Mouse (Mus musculus) ES-Bruce4 (cell line): ENCODE data around the gene Ptpn3. TPM values are rescaled to one million over a fixed set of nuclear protein-coding genes. Genes with fewer than 3 reads are reported as not detected.

Experiments
- H3K27ac ChIP-seq: 2 replicates; pipeline ENCODE4 v1.5.1; 2012; ENCODE audit warnings: low read length, inconsistent platforms; ENCODE audit not compliant: insufficient read depth
- H3K27me3 ChIP-seq: 2 replicates; pipeline ENCODE4 v1.6.1; 2012; ENCODE audit warnings: mild to moderate bottlenecking, low read length, inconsistent platforms; ENCODE audit not compliant: control insufficient read depth, poor library complexity, insufficient read depth, severe bottlenecking
- H3K36me3 ChIP-seq: 2 replicates; pipeline ENCODE4 v1.6.1; 2012; ENCODE audit warnings: inconsistent platforms, mild to moderate bottlenecking, low read length, moderate library complexity; ENCODE audit not compliant: control insufficient read depth, poor library complexity, insufficient read depth, severe bottlenecking
- H3K4me1 ChIP-seq: one replicate; pipeline ENCODE4 v1.8.1; 2011; ENCODE audit warnings: low read length; ENCODE audit not compliant: control insufficient read depth, insufficient read depth
- H3K4me3 ChIP-seq: 2 replicates; pipeline ENCODE4 v1.5.1; 2011; ENCODE audit warnings: low read depth, mild to moderate bottlenecking, low read length
- H3K9ac ChIP-seq: 2 replicates; pipeline ENCODE4 v1.6.1; 2012; ENCODE audit warnings: low read depth, mild to moderate bottlenecking, inconsistent platforms; ENCODE audit not compliant: poor library complexity, severe bottlenecking
- H3K9me3 ChIP-seq: replicated peaks from 2 replicates; pipeline ENCODE4 v1.6.1; 2012; ENCODE audit warnings: mild to moderate bottlenecking, low read length, inconsistent platforms; ENCODE audit not compliant: control insufficient read depth, poor library complexity, insufficient read depth, severe bottlenecking
- CTCF ChIP-seq: IDR thresholded peaks from one replicate; pipeline ENCODE4 v1.8.1; 2011; ENCODE audit warnings: low read depth, low read length
- EP300 ChIP-seq: IDR thresholded peaks from 2 replicates; pipeline ENCODE4 v1.6.1; 2011; ENCODE audit warnings: low read depth, low read length; ENCODE audit not compliant: insufficient read depth
- POLR2A ChIP-seq: IDR thresholded peaks from one replicate; pipeline ENCODE4 v1.8.1; 2011; ENCODE audit warnings: low read length; ENCODE audit not compliant: insufficient read depth
- polyA plus RNA-seq: library from polyadenylated mRNA; stranded (reverse); fragments of >200 nt; gene quantifications from 2 replicates; pipeline ENCODE4 v1.2.4, GENCODE M21; 2011; ENCODE audit warnings: low read depth; ENCODE audit not compliant: missing spikeins, insufficient read depth, insufficient read length

Ptpn3 gene
- polyA plus RNA-seq, 1 experiment, result 30.6 TPM

DNA sequence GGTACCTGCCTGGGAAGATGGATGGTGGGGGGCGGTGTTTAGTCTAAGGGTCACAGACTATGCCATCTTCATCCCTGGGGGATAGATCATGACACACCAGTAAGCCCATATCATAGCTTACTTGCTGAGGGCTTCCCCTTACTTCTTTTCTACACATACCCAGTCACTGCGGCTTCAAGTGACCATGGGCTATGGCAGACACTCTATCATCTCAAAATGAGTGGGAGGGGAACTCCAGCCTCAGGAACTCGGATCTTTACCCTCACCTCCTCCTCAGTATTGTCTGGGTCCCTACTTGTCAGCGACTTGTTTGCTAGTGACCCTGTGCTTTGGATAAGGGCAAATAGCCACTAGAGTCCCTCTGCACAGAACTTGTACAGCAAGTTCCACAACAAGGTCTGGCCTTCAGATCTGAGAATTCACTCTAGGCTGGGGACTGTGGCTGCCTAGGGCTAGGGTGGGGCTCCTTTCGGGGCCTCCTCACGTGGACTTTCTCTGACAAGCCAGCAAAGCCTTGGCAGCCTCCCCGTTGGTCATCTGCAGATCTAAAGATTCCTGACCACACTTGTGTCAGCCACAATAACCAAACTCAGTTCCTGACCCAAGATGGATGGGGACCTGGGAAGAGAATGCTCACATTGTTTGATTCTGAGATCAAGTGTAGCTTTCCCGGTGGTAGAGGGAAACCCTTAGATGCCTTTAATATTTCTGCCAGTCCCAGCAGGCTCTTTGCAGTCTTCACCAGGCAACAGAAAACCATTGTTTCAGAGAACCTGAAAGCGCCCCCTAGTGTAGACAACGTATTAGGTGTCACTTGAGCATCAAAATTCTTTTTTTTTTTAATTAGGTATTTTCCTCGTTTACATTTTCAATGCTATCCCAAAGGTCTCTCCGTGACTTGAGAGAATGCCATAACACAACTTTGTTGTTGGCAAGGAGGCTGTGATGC is 134.4 kb downstream of the Ptpn3 start:
- TF ChIP-seq POLR2A (no peak), EP300 (no peak), CTCF (no peak)
- Histone ChIP-seq H3K27ac (no peak overlapping the region), H3K4me1 (peaks cover 7% of the 10 kb centered on the region), H3K36me3 (no peaks in the 10 kb centered on the region), H3K9ac (no peak overlapping the region), H3K27me3 (no peaks in the 10 kb centered on the region), H3K4me3 (no peak overlapping the region), H3K9me3 (no peaks in the 10 kb centered on the region)

DNA sequence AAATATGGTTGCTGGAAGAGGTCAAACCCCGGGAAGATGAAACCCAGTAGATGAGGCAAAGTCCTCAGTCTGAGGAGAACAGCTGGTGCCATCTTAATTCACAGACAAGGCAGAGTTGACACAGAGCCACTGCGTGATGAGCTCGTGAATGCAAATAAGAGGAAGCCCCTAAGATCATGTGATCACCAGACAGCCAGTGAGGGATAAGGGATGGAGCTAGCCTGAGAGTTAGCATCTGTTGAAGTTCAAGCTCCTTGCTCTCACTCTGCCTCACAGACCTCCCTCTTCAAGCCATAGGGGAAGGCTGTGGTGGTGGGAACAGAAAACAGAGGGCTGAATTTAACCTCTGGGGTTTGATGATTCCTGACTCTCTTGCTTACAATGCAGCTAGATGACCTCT is 136.0 kb downstream of the Ptpn3 start:
- H3K4me1 ChIP-seq, result peaks cover 7% of the 10 kb centered on the region
- H3K4me3 ChIP-seq, result no peak overlapping the region
- H3K27ac ChIP-seq, result no peak overlapping the region
- H3K27me3 ChIP-seq, result no peaks in the 10 kb centered on the region
- H3K9me3 ChIP-seq, result no peaks in the 10 kb centered on the region
- H3K9ac ChIP-seq, result no peak overlapping the region
- H3K36me3 ChIP-seq, result no peaks in the 10 kb centered on the region
- TF ChIP-seq CTCF (no peak), EP300 (no peak)

GRCm38 (mm10) chr4:57164578-57165210 is 136.9 kb downstream of the Ptpn3 start:
- no peaks in the 10 kb centered on the region for H3K9me3 ChIP-seq
- no peaks in the 10 kb centered on the region for H3K27me3 ChIP-seq
- H3K4me3 ChIP-seq, result no peak overlapping the region
- no peak overlapping the region for H3K27ac ChIP-seq
- no peak overlapping the region for H3K9ac ChIP-seq
- no peak for TF ChIP-seq EP300
- no peak for TF ChIP-seq POLR2A
- no peak for TF ChIP-seq CTCF
- no peaks in the 10 kb centered on the region for H3K36me3 ChIP-seq
- H3K4me1 ChIP-seq, result peaks cover 7% of the 10 kb centered on the region

GRCm38 (mm10) chr4:57162789-57163722 is 138.6 kb downstream of the Ptpn3 start:
- TF ChIP-seq POLR2A (no peak), CTCF (no peak), EP300 (no peak)
- Histone ChIP-seq H3K9ac (no peak overlapping the region), H3K4me3 (no peak overlapping the region), H3K9me3 (no peaks in the 10 kb centered on the region), H3K27me3 (no peaks in the 10 kb centered on the region), H3K36me3 (no peaks in the 10 kb centered on the region), H3K27ac (no peak overlapping the region), H3K4me1 (peaks cover 7% of the 10 kb centered on the region)

DNA sequence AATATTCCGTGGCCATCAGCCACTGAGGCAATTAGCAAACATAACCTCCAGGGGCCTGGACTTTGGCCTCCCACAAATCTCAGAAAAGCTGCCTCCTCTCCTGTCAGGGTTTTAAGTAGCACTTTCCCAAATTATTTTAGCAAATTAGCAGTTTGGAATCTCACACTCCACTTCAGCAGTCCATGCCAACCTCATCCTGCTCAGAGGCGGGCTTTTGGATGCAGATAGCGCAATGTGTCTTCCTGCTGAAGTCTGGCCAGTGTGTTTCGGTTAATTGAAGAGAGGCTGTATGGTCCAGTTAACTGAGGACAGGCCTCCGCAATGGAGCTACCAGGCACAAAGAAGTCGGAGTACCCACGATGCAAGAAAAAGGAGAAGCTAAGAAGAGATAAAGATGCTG is 141.1 kb downstream of the Ptpn3 start:
- H3K4me1 ChIP-seq, result peaks cover 5% of the 10 kb centered on the region
- H3K27me3 ChIP-seq, result no peaks in the 10 kb centered on the region
- no peak overlapping the region for H3K9ac ChIP-seq
- no peak overlapping the region for H3K4me3 ChIP-seq
- no peaks in the 10 kb centered on the region for H3K36me3 ChIP-seq
- no peak overlapping the region for H3K27ac ChIP-seq
- TF ChIP-seq POLR2A (no peak), EP300 (no peak), CTCF (no peak)
- H3K9me3 ChIP-seq, result no peaks in the 10 kb centered on the region
